Mouse (Mus musculus): Measurements from ENCODE around the gene Fkbp5. TPM values are rescaled to one million over a fixed set of nuclear protein-coding genes. Genes with fewer than 3 reads are reported as not detected.
A peak's percentile ranks its signal among the peaks of the same experiment; 100 is the strongest.

Gene Fkbp5
- polyA plus RNA-seq, 1 experiment from 2014 or later = 16.2 TPM

GRCm38 (mm10) chr17:28446820-28447168 is 70.5 kb downstream of the Fkbp5 start:
- no peak for TF ChIP-seq CTCF (IDR thresholded peaks at IDR 0.05; ENCODE audit: low read depth)
- no peak for DNase-seq (ENCODE audit: low spot score)
- WGBS = 83% methylated on average over 5 of the region's 5 CpGs

GRCm38 (mm10) chr17:28445886-28446819 is 71.2 kb downstream of the Fkbp5 start:
- H3K4me1 ChIP-seq (replicated peaks; ENCODE audit: insufficient read depth, low read length) = no peaks in the 10 kb centered on the region
- WGBS = 82% methylated on average over 12 of the region's 12 CpGs
- no peak overlapping the region for H3K27ac ChIP-seq
- no peak for TF ChIP-seq CTCF (IDR thresholded peaks at IDR 0.05; ENCODE audit: low read depth)
- DNase-seq (ENCODE audit: low spot score) (no peak), ATAC-seq (replicated peaks; ENCODE audit: low FRiP score, low read depth) (no peak)
- no peaks in the 10 kb centered on the region for H3K27me3 ChIP-seq (ENCODE audit: insufficient read depth, low read length)
- H3K4me2 ChIP-seq (ENCODE audit: low read length) = no peak overlapping the region
- no peaks in the 10 kb centered on the region for H3K9me3 ChIP-seq (replicated peaks; ENCODE audit: low read length)
- no peak overlapping the region for H3K9ac ChIP-seq (ENCODE audit: low read depth, low read length)
- H3K4me3 ChIP-seq (replicated peaks; ENCODE audit: low read depth, low read length) = no peak overlapping the region
- H3K36me3 ChIP-seq (ENCODE audit: insufficient read depth, low read length) = no peaks in the 10 kb centered on the region

More at GRCm38 (mm10) chr17:28446820-28447168, 70.5 kb downstream of the Fkbp5 start:
- ATAC-seq (replicated peaks; ENCODE audit: low FRiP score, low read depth) = no peak
- H3K27ac ChIP-seq = no peak overlapping the region
- H3K36me3 ChIP-seq (ENCODE audit: insufficient read depth, low read length) = no peaks in the 10 kb centered on the region
- H3K27me3 ChIP-seq (ENCODE audit: insufficient read depth, low read length) = no peaks in the 10 kb centered on the region
- no peak overlapping the region for H3K9ac ChIP-seq (ENCODE audit: low read depth, low read length)
- H3K4me3 ChIP-seq (replicated peaks; ENCODE audit: low read depth, low read length) = no peak overlapping the region
- H3K4me2 ChIP-seq (ENCODE audit: low read length) = no peak overlapping the region
- H3K4me1 ChIP-seq (replicated peaks; ENCODE audit: insufficient read depth, low read length) = no peaks in the 10 kb centered on the region
- H3K9me3 ChIP-seq (replicated peaks; ENCODE audit: low read length) = no peaks in the 10 kb centered on the region

- TF ChIP-seq CTCF (IDR thresholded peaks at IDR 0.05; ENCODE audit: low read depth) = no peak
- Histone ChIP-seq H3K36me3 (ENCODE audit: insufficient read depth, low read length) (peaks cover 4% of the 10 kb centered on the region; the same call in 1 of the 2 replicates), H3K4me3 (replicated peaks; ENCODE audit: low read depth, low read length) (no peak overlapping the region), H3K4me2 (ENCODE audit: low read length) (no peak overlapping the region), H3K9me3 (replicated peaks; ENCODE audit: low read length) (no peaks in the 10 kb centered on the region), H3K4me1 (replicated peaks; ENCODE audit: insufficient read depth, low read length) (no peaks in the 10 kb centered on the region), H3K27me3 (ENCODE audit: insufficient read depth, low read length) (no peaks in the 10 kb centered on the region), H3K27ac (peak overlapping the region; percentile 21; the same call in 1 of the 2 replicates), H3K9ac (ENCODE audit: low read depth, low read length) (no peak overlapping the region)
- ATAC-seq (replicated peaks; ENCODE audit: low FRiP score, low read depth) (no peak), DNase-seq (ENCODE audit: low spot score) (no peak)
- WGBS = 57% methylated on average over 6 of the region's 6 CpGs
Observed at GRCm38 (mm10) chr17:28442661-28443060, 74.7 kb downstream of the Fkbp5 start.

GRCm38 (mm10) chr17:28438342-28439115 is 78.8 kb downstream of the Fkbp5 start:
- Histone ChIP-seq H3K27me3 (ENCODE audit: insufficient read depth, low read length) (no peaks in the 10 kb centered on the region), H3K4me2 (ENCODE audit: low read length) (no peak overlapping the region), H3K9me3 (replicated peaks; ENCODE audit: low read length) (no peaks in the 10 kb centered on the region), H3K36me3 (ENCODE audit: insufficient read depth, low read length) (peaks cover 18% of the 10 kb centered on the region; the same call in 1 of the 2 replicates), H3K4me3 (replicated peaks; ENCODE audit: low read depth, low read length) (no peak overlapping the region), H3K27ac (no peak overlapping the region), H3K9ac (ENCODE audit: low read depth, low read length) (no peak overlapping the region), H3K4me1 (replicated peaks; ENCODE audit: insufficient read depth, low read length) (no peaks in the 10 kb centered on the region)
- WGBS = 87% methylated on average over 6 of the region's 6 CpGs
- no peak for TF ChIP-seq CTCF (IDR thresholded peaks at IDR 0.05; ENCODE audit: low read depth)
- ATAC-seq (replicated peaks; ENCODE audit: low FRiP score, low read depth) (no peak), DNase-seq (ENCODE audit: low spot score) (no peak)

GRCm38 (mm10) chr17:28437938-28438337 is 79.4 kb downstream of the Fkbp5 start:
- Histone ChIP-seq H3K36me3 (ENCODE audit: insufficient read depth, low read length) (peaks cover 18% of the 10 kb centered on the region; the same call in 1 of the 2 replicates), H3K4me2 (ENCODE audit: low read length) (no peak overlapping the region), H3K9me3 (replicated peaks; ENCODE audit: low read length) (no peaks in the 10 kb centered on the region), H3K27ac (no peak overlapping the region), H3K4me3 (replicated peaks; ENCODE audit: low read depth, low read length) (no peak overlapping the region), H3K4me1 (replicated peaks; ENCODE audit: insufficient read depth, low read length) (no peaks in the 10 kb centered on the region), H3K9ac (ENCODE audit: low read depth, low read length) (no peak overlapping the region), H3K27me3 (ENCODE audit: insufficient read depth, low read length) (no peaks in the 10 kb centered on the region)
- DNase-seq (ENCODE audit: low spot score) (no peak), ATAC-seq (replicated peaks; ENCODE audit: low FRiP score, low read depth) (no peak)
- no peak for TF ChIP-seq CTCF (IDR thresholded peaks at IDR 0.05; ENCODE audit: low read depth)
- 90% methylated on average over 2 of the region's 2 CpGs for WGBS

GRCm38 (mm10) chr17:28434921-28435485 is 82.3 kb downstream of the Fkbp5 start:
- Histone ChIP-seq H3K36me3 (ENCODE audit: insufficient read depth, low read length) (peaks cover 18% of the 10 kb centered on the region; the same call in 1 of the 2 replicates), H3K9ac (ENCODE audit: low read depth, low read length) (no peak overlapping the region), H3K27ac (no peak overlapping the region), H3K4me2 (ENCODE audit: low read length) (no peak overlapping the region), H3K27me3 (ENCODE audit: insufficient read depth, low read length) (no peaks in the 10 kb centered on the region), H3K4me1 (replicated peaks; ENCODE audit: insufficient read depth, low read length) (no peaks in the 10 kb centered on the region), H3K4me3 (replicated peaks; ENCODE audit: low read depth, low read length) (no peak overlapping the region), H3K9me3 (replicated peaks; ENCODE audit: low read length) (no peaks in the 10 kb centered on the region)
- WGBS = 69% methylated on average over 5 of the region's 5 CpGs
- ATAC-seq (replicated peaks; ENCODE audit: low FRiP score, low read depth) = no peak
- no peak for DNase-seq (ENCODE audit: low spot score)
- no peak for TF ChIP-seq CTCF (IDR thresholded peaks at IDR 0.05; ENCODE audit: low read depth)

Measured in kidney, postnatal 0 days (tissue).